Mouse (Mus musculus) CH12.LX (cell line): ENCODE data around the gene Cyp27b1. TPM values are rescaled to one million over a fixed set of nuclear protein-coding genes. Genes with fewer than 3 reads are reported as not detected.

Experiments
- DNase-seq: peaks from one replicate; pipeline ENCODE4 v3.0.0-alpha.2; 2013; ENCODE audit errors: extremely low read depth
- H3K27ac ChIP-seq: 2 replicates; pipeline ENCODE4 v1.5.1; 2012; ENCODE audit warnings: low read depth, mild to moderate bottlenecking, control low read depth, moderate library complexity; ENCODE audit not compliant: insufficient read depth
- H3K27me3 ChIP-seq: replicated peaks from 2 replicates; pipeline ENCODE3; 2012; ENCODE audit warnings: inconsistent platforms
- H3K36me3 ChIP-seq, 2 experiments: replicated peaks in 1 of 2; 2 replicates each; pipeline versions ENCODE3 to v1.6.1; 2012; ENCODE audit warnings: inconsistent platforms in 1 of 2, low read length in 1 of 2, mild to moderate bottlenecking in 1 of 2, mixed read lengths in 1 of 2, moderate library complexity in 1 of 2; ENCODE audit not compliant: control insufficient read depth in 1 of 2, insufficient read depth in 1 of 2
- H3K4me1 ChIP-seq, 2 experiments: 2 replicates each; pipeline ENCODE4 v1.6.1; 2012; ENCODE audit warnings: inconsistent platforms in 1 of 2, moderate library complexity in 1 of 2; ENCODE audit not compliant: insufficient read depth in 2 of 2, control insufficient read depth in 1 of 2
- H3K4me2 ChIP-seq: 2 replicates; pipeline ENCODE4 v1.6.1; 2012; ENCODE audit warnings: low read depth, mild to moderate bottlenecking, control low read depth; ENCODE audit not compliant: poor library complexity, insufficient read depth, severe bottlenecking
- H3K4me3 ChIP-seq, 3 experiments: fragments of 150-350 bp in 1 of 3; sonication (generic) in 1 of 3; replicated peaks in 1 of 3; 2 replicates each; pipeline versions ENCODE3 to v1.5.1; 2011 to 2012; ENCODE audit warnings: low read depth in 2 of 3, low read length in 2 of 3, mild to moderate bottlenecking in 2 of 3, moderate library complexity in 2 of 3, control low read depth in 1 of 3, improper control_type of control experiment in 1 of 3, inconsistent platforms in 1 of 3, mixed read lengths in 1 of 3; ENCODE audit not compliant: poor library complexity in 1 of 3
- H3K79me2 ChIP-seq: replicated peaks from 2 replicates; pipeline ENCODE4 v1.6.1; 2012; ENCODE audit warnings: mild to moderate bottlenecking, moderate library complexity; ENCODE audit not compliant: control insufficient read depth, poor library complexity, insufficient read depth, severe bottlenecking; ENCODE audit errors: extremely low read depth
- H3K9ac ChIP-seq: 2 replicates; pipeline ENCODE4 v1.6.1; 2012; ENCODE audit warnings: low read depth, mild to moderate bottlenecking, control low read depth, moderate library complexity; ENCODE audit not compliant: insufficient read depth
- H3K9me3 ChIP-seq: replicated peaks from 2 replicates; pipeline ENCODE3; 2012; ENCODE audit warnings: low read length, inconsistent platforms, mixed read lengths
- BHLHE40 ChIP-seq: IDR thresholded peaks from 2 replicates; pipeline ENCODE4 v1.6.1; 2011; ENCODE audit warnings: mild to moderate bottlenecking, low read depth, low read length, improper control_type of control experiment
- CHD2 ChIP-seq: IDR thresholded peaks from 2 replicates; pipeline ENCODE4 v1.6.1; 2011; ENCODE audit warnings: low read length, improper control_type of control experiment
- CTCF ChIP-seq, 2 experiments: IDR thresholded peaks in 1 of 2; conservative IDR thresholded peaks in 1 of 2; 2 replicates each; pipeline ENCODE4 v1.5.1; 2011 to 2012; ENCODE audit warnings: low read depth in 2 of 2, low read length in 2 of 2, improper control_type of control experiment in 1 of 2, inconsistent platforms in 1 of 2, mild to moderate bottlenecking in 1 of 2, moderate library complexity in 1 of 2
- ELF1 ChIP-seq: IDR thresholded peaks from 2 replicates; pipeline ENCODE4 v1.6.1; 2014; ENCODE audit warnings: low read depth, mild to moderate bottlenecking, inconsistent platforms, low read length, improper control_type of control experiment
- ETS1 ChIP-seq: conservative IDR thresholded peaks from 2 replicates; pipeline ENCODE4 v1.6.1; 2012; ENCODE audit warnings: low read depth, mild to moderate bottlenecking, inconsistent platforms, low read length, improper control_type of control experiment, moderate library complexity
- HCFC1 ChIP-seq: IDR thresholded peaks from 2 replicates; pipeline ENCODE4 v1.6.1; 2012; ENCODE audit warnings: low read depth, mild to moderate bottlenecking, inconsistent platforms, low read length, improper control_type of control experiment
- IRF4 ChIP-seq: IDR thresholded peaks from 2 replicates; pipeline ENCODE4 v1.6.1; 2014; ENCODE audit warnings: low read depth, mild to moderate bottlenecking, inconsistent platforms, low read length, improper control_type of control experiment
- JUN ChIP-seq: IDR thresholded peaks from 2 replicates; pipeline ENCODE4 v1.6.1; 2011; ENCODE audit warnings: low read depth, mild to moderate bottlenecking, low read length, improper control_type of control experiment, moderate library complexity; ENCODE audit not compliant: insufficient read depth
- JUND ChIP-seq: conservative IDR thresholded peaks from 2 replicates; pipeline ENCODE4 v1.6.1; 2011; ENCODE audit warnings: low read depth, low read length, improper control_type of control experiment
- KAT2A ChIP-seq: IDR thresholded peaks from 2 replicates; pipeline ENCODE4 v1.6.1; 2012; ENCODE audit warnings: low read length, improper control_type of control experiment, inconsistent platforms; ENCODE audit not compliant: insufficient replicate concordance
- MAFK ChIP-seq: IDR thresholded peaks from 2 replicates; pipeline ENCODE4 v1.6.1; 2011; ENCODE audit warnings: low read length, improper control_type of control experiment; ENCODE audit not compliant: insufficient replicate concordance
- MAX ChIP-seq: IDR thresholded peaks from 2 replicates; pipeline ENCODE4 v1.6.1; 2011; ENCODE audit warnings: low read length, improper control_type of control experiment
- MAZ ChIP-seq: IDR thresholded peaks from 2 replicates; pipeline ENCODE4 v1.6.1; 2012; ENCODE audit warnings: low read depth, mild to moderate bottlenecking, inconsistent platforms, low read length, improper control_type of control experiment, moderate library complexity
- MEF2A ChIP-seq: IDR thresholded peaks from 2 replicates; pipeline ENCODE4 v1.6.1; 2014; ENCODE audit warnings: low read depth, mild to moderate bottlenecking, inconsistent platforms, low read length, improper control_type of control experiment, borderline replicate concordance
- MXI1 ChIP-seq: IDR thresholded peaks from 2 replicates; pipeline ENCODE4 v1.6.1; 2011; ENCODE audit warnings: mild to moderate bottlenecking, low read depth, low read length, improper control_type of control experiment
- MYC ChIP-seq: IDR thresholded peaks from 2 replicates; pipeline ENCODE4 v1.6.1; 2011; ENCODE audit warnings: low read depth, mild to moderate bottlenecking, improper control_type of control experiment, low read length
- NRF1 ChIP-seq: IDR thresholded peaks from 2 replicates; pipeline ENCODE4 v1.6.1; 2014; ENCODE audit warnings: low read depth, mild to moderate bottlenecking, inconsistent platforms, low read length, improper control_type of control experiment, moderate library complexity
- PAX5 ChIP-seq: IDR thresholded peaks from 2 replicates; pipeline ENCODE4 v1.6.1; 2012; ENCODE audit warnings: low read length, inconsistent platforms, mixed read lengths
- POLR2A ChIP-seq: IDR thresholded peaks from 2 replicates; pipeline ENCODE4 v1.6.1; 2011; ENCODE audit warnings: low read depth, mild to moderate bottlenecking, improper control_type of control experiment, low read length
- POLR2AphosphoS2 ChIP-seq: IDR thresholded peaks from 2 replicates; pipeline ENCODE4 v1.6.1; 2011; ENCODE audit warnings: low read depth, low read length, improper control_type of control experiment
- RAD21 ChIP-seq: IDR thresholded peaks from 2 replicates; pipeline ENCODE4 v1.6.1; 2011; ENCODE audit warnings: low read depth, mild to moderate bottlenecking, low read length, improper control_type of control experiment, moderate library complexity
- SIN3A ChIP-seq: IDR thresholded peaks from 2 replicates; pipeline ENCODE4 v1.6.1; 2012; ENCODE audit warnings: low read length, improper control_type of control experiment, inconsistent platforms
- TBP ChIP-seq: conservative IDR thresholded peaks from 2 replicates; pipeline ENCODE4 v1.6.1; 2011; ENCODE audit warnings: low read depth, low read length, improper control_type of control experiment
- TCF12 ChIP-seq: IDR thresholded peaks from 2 replicates; pipeline ENCODE4 v1.6.1; 2014; ENCODE audit warnings: low read depth, mild to moderate bottlenecking, inconsistent platforms, low read length, improper control_type of control experiment
- UBTF ChIP-seq: IDR thresholded peaks from 2 replicates; pipeline ENCODE4 v1.6.1; 2012; ENCODE audit warnings: low read depth, mild to moderate bottlenecking, inconsistent platforms, low read length, improper control_type of control experiment, moderate library complexity
- ZC3H11A ChIP-seq: IDR thresholded peaks from 2 replicates; pipeline ENCODE4 v1.6.1; 2012; ENCODE audit warnings: low read depth, mild to moderate bottlenecking, inconsistent platforms, low read length, improper control_type of control experiment
- ZKSCAN1 ChIP-seq: IDR thresholded peaks from 2 replicates; pipeline ENCODE4 v1.6.1; 2012; ENCODE audit warnings: low read depth, inconsistent platforms, low read length, improper control_type of control experiment, borderline replicate concordance
- ZNF384 ChIP-seq: IDR thresholded peaks from 2 replicates; pipeline ENCODE4 v1.6.1; 2012; ENCODE audit warnings: low read depth, low read length, improper control_type of control experiment, inconsistent platforms
- dilution Hi-C: fragments of 300-500 bp; cut with MboI; formaldehyde crosslinking; loops from 2 replicates; pipeline ENCODE4 v1.14.3; 2020; ENCODE audit warnings: low sequenced_read_pairs; ENCODE audit not compliant: extremely low pct_unique_long_range_greater_than_20kb, extremely low pct_ligation_motif_present
- in situ Hi-C: fragments of 300-500 bp; cut with MboI; formaldehyde crosslinking; loops from 3 replicates; pipeline ENCODE4 v1.14.3; 2019; ENCODE audit warnings: low sequenced_read_pairs, low pct_ligation_motif_present, low pct_unique_long_range_greater_than_20kb, mixed read lengths
- polyA plus RNA-seq: library from polyadenylated mRNA; unstranded; fragments of >175 nt; gene quantifications from 2 replicates; pipeline ENCODE4 v1.2.1, GENCODE M21; 2012; ENCODE audit warnings: low read depth; ENCODE audit not compliant: insufficient read length
- total RNA-seq, 2 experiments: library from RNA; depleted of rRNA; stranded (reverse); fragments of 300-350 nt in 1 of 2; fragments of >200 nt in 1 of 2; gene quantifications; 2 replicates each; pipeline ENCODE4 v1.2.3; 2012 to 2014

Cyp27b1 gene
- total and polyA plus RNA-seq, 3 experiments, result 0.32 to 1.4 (median 0.42) TPM

- TF ChIP-seq ZC3H11A, result no peak
- 0 out of 4 replicates have a peak, but pooled peaks of 1 of the 2 experiments have one; percentile 9 for TF ChIP-seq CTCF (conservative IDR thresholded peaks at IDR 0.05 in 1 of 2, IDR thresholded peaks at IDR 0.05 in 1 of 2; ENCODE audit: low read depth in 2 of 2, low read length in 2 of 2)
- TF ChIP-seq MAZ, result no peak
- no peak for TF ChIP-seq MEF2A
- no peak for TF ChIP-seq ZNF384
- no peak for TF ChIP-seq JUN
- TF ChIP-seq CHD2, result no peak
Observed at GRCm38 (mm10) chr10:127018422-127018821, 29.6 kb upstream of the Cyp27b1 start.

GRCm38 (mm10) chr10:127030336-127031296, 17.4 kb upstream of the Cyp27b1 start, which contains the start of gene Tsfm:
Gene Tsfm (minus strand): TSS chr10:127030840.
- H3K4me3 ChIP-seq, result peak within 1 kb of the TSS; percentile 58 to 99 (median 97)
- TF ChIP-seq ELF1 (peak; percentile 79), SIN3A (peak; percentile 85), NRF1 (peak; percentile 59), ZC3H11A (no peak), JUN (no peak; the same call in 1 of the 2 replicates), PAX5 (no peak), MAX (peak; percentile 95), POLR2A (peak; percentile 87), ZKSCAN1 (no peak), MAFK (no peak), ZNF384 (no peak), HCFC1 (peak; percentile 85), UBTF (no peak), RAD21 (peak; percentile 61), CHD2 (peak; percentile 54; the same call in 1 of the 2 replicates), MYC (peak; percentile 98), KAT2A (peak; percentile 82; the same call in 1 of the 2 replicates), CTCF (conservative IDR thresholded peaks at IDR 0.05 in 1 of 2, IDR thresholded peaks at IDR 0.05 in 1 of 2; ENCODE audit: low read depth in 2 of 2, low read length in 2 of 2) (peak; percentile 60 to 92), ETS1 (peak; percentile 33; the same call in 1 of the 2 replicates), IRF4 (peak; percentile 82), TBP (peak; percentile 50; the same call in 1 of the 2 replicates), BHLHE40 (peak; percentile 89), MAZ (peak; percentile 71; the same call in 1 of the 2 replicates), TCF12 (peak; percentile 82), JUND (0 out of 2 replicates have a peak, but pooled peaks have one; percentile 23), MXI1 (peak; percentile 92), POLR2AphosphoS2 (no peak; the same call in 1 of the 2 replicates)

More at GRCm38 (mm10) chr10:127018422-127018821, 29.6 kb upstream of the Cyp27b1 start:
- no peaks in the 10 kb centered on the region for H3K9me3 ChIP-seq
- H3K9ac ChIP-seq, result no peak overlapping the region
- dilution Hi-C loops (no loop called here), in situ Hi-C loops (no loop called here)
- H3K79me2 ChIP-seq, result no peaks in the 10 kb centered on the region
- H3K4me3 ChIP-seq, result no peak overlapping the region
- H3K4me2 ChIP-seq, result no peak overlapping the region
- H3K4me1 ChIP-seq, result no peaks in the 10 kb centered on the region
- no peaks in the 10 kb centered on the region for H3K27me3 ChIP-seq
- H3K27ac ChIP-seq, result no peak overlapping the region
- no peak for DNase-seq
- peaks cover 14 to 60% of the 10 kb centered on the region in 2 experiments for H3K36me3 ChIP-seq

More at GRCm38 (mm10) chr10:127030336-127031296, 17.4 kb upstream of the Cyp27b1 start, which contains the start of gene Tsfm:
- dilution Hi-C loops (no loop called here), in situ Hi-C loops (no loop called here)
- H3K4me1 ChIP-seq, result peaks cover 4 to 16% of the 10 kb centered on the region in 2 experiments
- H3K4me2 ChIP-seq, result peak within 1 kb of the TSS; percentile 23
- DNase-seq, result peak; percentile 84
- H3K9me3 ChIP-seq, result no peaks in the 10 kb centered on the region
- H3K9ac ChIP-seq, result peak within 1 kb of the TSS; percentile 98
- peaks cover 2% of the 10 kb centered on the region; the same call in 1 of the 2 replicates for H3K79me2 ChIP-seq
- H3K36me3 ChIP-seq, result peaks cover 32 to 46% of the 10 kb centered on the region in 2 experiments
- H3K27ac ChIP-seq, result peak within 1 kb of the TSS; percentile 65
- no peaks in the 10 kb centered on the region for H3K27me3 ChIP-seq
